Mouse (Mus musculus): ENCODE data around the gene Ms4a6b.
"Not testable (repeated sequence)": the region's sequence is repeated elsewhere in the genome, so short reads cannot be mapped to it uniquely, and the experiment has no call there.

Gene Ms4a6b

DNA sequence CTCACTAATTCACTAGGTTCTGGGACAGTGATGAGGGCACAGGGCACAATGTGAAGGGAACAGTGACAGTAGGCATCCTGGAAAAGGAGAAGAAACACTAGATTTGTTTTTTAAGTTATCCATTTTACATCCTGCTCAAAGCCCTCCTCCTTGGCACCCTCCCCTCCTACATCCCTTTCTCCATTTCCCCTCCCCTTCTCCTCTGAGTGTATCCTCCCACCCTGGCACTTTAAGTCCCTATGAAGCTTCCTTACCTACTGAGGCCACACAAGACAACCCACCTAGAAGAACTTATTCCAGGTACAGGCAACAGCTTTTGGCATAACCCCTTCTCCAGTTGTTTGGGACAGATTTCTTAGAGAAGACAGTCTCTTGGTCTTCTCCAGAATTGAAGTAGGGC lies at the start of gene Ms4a6b:
Gene Ms4a6b (plus strand): TSS at position 267 of the 400 bp plus-strand sequence.
- DNase-seq (ENCODE audit: extremely low spot score, low read depth, low spot score): no peak

DNA sequence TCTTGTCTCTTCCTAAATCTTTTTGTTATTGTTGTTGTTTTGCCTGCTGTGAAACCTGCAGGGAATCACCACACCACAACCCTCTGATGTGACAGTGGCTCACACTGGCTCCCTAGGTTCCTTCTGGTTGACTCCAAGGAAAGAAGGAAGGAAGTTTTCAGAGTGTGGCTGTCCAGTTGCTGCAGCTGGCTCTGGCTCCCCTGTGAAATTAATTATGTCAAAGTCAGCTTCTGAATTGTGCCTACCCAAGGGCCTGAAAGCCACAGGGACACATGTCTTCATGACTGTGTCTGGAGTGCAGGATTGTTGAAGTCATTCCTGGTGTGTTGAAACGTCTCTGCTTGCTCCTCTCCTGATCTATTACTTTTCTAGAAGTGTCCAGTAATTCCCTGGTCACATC lies 48.0 kb upstream of the Ms4a6b start:
- not testable (repeated sequence) for DNase-seq (ENCODE audit: extremely low spot score, low read depth, low spot score)

- not testable (repeated sequence) for DNase-seq (ENCODE audit: extremely low spot score, low read depth, low spot score)
Measured at GRCm38 (mm10) chr19:11469215-11469614, 47.1 kb upstream of the Ms4a6b start, which contains the start of gene Ms4a6c. Gene Ms4a6c, plus strand, starts transcription at chr19:11469366.

- no peak for DNase-seq (ENCODE audit: extremely low spot score, low read depth, low spot score)
Measured at GRCm38 (mm10) chr19:11479714-11480113, 36.6 kb upstream of the Ms4a6b start.

DNA sequence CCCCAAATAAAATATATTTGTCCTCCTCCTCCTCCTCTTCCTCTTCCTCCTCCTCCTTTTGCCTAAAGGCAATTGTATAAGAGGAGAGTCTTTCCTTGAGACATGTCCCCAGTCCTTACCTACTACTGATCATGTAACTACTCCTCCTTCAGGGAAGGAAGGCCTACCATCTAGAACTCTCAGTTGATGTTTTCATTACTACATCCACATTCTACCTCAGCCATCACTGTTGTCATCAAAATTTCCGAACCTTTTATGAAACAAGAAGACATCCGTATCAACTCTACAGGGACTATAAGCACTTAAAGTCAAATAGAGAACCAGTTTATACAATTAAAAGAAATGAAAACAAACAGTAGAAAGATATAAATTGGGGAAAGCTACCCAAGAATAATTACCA lies 33.6 kb upstream of the Ms4a6b start:
- DNase-seq (ENCODE audit: extremely low spot score, low read depth, low spot score): no peak

DNA sequence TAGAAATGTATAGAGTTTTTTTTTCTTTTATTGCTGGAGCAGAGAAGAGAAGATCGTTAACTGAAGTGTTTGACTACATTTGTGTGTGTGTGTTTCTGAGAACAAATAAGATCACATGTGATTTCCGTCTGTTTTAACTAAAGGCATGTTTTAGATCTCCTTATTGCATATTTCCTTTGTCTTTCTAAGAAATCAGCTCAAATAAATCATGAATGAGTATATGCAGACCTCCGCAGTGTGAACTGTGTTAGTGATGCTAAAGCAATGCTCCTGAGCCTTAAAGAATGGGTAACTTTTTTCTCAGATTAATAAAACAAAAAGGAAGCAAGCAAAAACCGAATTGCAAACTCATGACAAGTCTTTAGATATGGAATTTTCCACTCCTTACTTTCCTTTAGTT lies 32.4 kb upstream of the Ms4a6b start:
- no peak for DNase-seq (ENCODE audit: extremely low spot score, low read depth, low spot score)

DNA sequence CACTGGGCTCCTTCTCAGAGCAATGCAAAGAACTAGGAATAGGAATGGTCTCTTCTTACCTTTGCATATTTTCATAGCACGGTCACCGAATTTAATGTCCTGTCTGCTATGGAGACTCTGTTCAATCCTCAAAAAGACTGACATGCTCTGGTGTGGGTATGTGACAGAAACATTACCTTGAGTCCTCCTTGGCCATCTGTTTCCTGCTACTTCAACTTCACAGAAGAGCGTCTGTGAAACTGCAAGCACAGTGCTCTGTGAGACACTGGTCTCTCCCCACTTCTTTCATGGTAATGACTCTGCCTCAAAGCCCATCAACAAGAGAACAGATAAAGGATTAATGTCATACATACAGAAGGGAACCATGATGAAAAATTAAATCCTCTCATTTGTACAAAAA lies 31.9 kb upstream of the Ms4a6b start:
- no peak for DNase-seq (ENCODE audit: extremely low spot score, low read depth, low spot score)

DNA sequence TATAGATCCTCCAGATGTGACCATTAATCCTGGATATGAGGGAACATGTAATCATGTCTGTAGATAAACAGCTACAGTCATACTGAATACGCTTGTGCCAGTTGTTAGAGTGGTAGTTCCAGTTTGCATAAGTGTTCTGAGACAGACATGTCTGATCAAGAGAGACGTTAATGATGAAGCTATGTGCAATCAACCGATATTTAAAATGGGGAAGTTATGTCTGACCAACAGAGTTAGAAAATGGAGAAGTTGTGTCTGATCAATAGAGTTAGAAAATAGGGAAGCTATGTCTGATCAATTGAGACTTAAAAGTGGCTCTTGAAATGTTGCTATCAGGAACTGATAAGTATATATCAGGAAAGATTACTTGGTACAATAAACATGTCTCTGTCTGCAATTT lies 31.0 kb upstream of the Ms4a6b start:
- DNase-seq (ENCODE audit: extremely low spot score, low read depth, low spot score): no peak

GRCm38 (mm10) chr19:11485746-11486145 lies 30.6 kb upstream of the Ms4a6b start, which contains the start of gene Gm8369:
Gene Gm8369, plus strand, starts transcription at chr19:11485938.
- DNase-seq (ENCODE audit: extremely low spot score, low read depth, low spot score): no peak

DNA sequence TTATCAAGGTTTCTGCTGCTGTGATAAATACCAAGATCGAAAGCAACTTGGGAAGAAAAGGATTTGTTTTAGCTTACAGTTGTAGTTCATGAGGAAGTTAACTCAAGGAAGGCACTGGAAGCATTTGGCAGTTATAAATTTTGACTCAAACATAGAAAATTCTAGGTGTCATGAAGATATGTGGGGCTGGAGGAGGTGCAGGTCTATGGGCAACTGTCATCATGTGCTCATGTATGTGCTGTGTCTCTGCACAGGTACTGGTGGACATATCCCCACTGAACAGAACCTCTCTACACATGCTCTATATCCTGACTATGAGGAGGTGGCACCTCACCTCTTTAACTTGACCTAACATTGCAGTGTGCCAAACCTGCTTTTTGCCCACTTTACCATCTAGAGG lies 29.7 kb upstream of the Ms4a6b start:
- DNase-seq (ENCODE audit: extremely low spot score, low read depth, low spot score): no peak

- DNase-seq (ENCODE audit: extremely low spot score, low read depth, low spot score): no peak
Measured at GRCm38 (mm10) chr19:11491406-11492189, 24.7 kb upstream of the Ms4a6b start.

DNA sequence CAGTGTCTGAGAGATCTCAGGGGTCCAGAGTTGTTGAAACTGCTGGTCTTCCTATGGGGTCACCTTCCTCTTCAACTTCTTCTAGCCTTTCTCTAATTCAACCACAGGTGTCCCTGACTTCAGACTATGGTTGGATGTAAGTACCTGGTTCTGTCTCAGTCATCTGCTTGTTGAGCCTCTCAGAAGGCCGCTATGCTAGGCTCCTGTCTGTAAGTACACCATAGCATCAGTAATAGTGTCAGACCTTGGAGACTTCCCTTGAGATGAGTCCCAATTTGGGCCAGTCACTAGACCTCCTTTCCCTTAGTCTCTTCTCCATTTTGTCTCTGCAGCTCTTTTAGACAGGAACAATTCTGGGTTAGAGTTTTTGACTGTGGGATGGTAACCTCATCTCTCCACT lies 23.6 kb upstream of the Ms4a6b start:
- no peak for DNase-seq (ENCODE audit: extremely low spot score, low read depth, low spot score)

- DNase-seq (ENCODE audit: extremely low spot score, low read depth, low spot score): no peak
Measured at GRCm38 (mm10) chr19:11494519-11494918, 21.8 kb upstream of the Ms4a6b start.

DNA sequence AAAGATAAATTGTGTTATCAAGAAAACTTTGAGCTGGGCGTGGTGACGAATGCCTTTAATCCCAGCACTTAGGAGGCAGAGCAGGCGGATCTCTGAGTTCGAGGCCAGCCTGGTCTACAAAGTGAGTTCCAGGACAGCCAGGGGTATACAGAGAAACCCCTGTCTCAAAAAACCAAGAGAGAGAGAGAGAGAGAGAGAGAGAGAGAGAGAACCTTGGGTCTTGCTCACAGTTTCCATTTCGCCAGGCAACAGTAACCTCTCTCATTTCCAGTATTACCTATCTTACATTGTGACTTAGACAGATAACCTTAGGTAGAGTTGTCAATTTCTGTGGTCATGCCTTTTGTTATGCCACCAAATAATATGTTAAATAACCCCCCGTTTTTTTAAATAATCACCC lies 20.0 kb upstream of the Ms4a6b start:
- no peak for DNase-seq (ENCODE audit: extremely low spot score, low read depth, low spot score)

GRCm38 (mm10) chr19:11497300-11497699 lies 19.0 kb upstream of the Ms4a6b start:
- not testable (repeated sequence) for DNase-seq (ENCODE audit: extremely low spot score, low read depth, low spot score)

DNA sequence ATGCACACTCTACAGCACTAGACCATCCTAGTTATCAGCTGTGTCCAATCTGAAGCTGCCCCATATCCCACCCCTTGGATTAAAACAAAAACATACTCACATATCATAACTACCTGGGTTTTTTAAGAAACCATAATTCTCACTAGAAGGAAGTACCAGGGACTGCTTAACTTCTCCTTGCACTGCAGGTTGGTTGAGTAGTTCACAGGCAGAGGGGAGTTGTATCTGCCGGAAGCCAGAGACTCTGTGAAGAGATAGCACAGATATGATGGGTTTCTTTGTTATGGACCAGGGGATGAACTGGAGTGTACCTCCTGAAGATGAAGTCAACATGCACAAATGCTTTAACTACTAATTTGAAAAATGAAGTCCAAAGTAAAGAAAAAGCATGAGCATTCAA lies 15.5 kb upstream of the Ms4a6b start:
- DNase-seq (ENCODE audit: extremely low spot score, low read depth, low spot score): no peak

GRCm38 (mm10) chr19:11501326-11501725 lies 15.0 kb upstream of the Ms4a6b start:
- no peak for DNase-seq (ENCODE audit: extremely low spot score, low read depth, low spot score)

- DNase-seq (ENCODE audit: extremely low spot score, low read depth, low spot score): no peak
Measured at GRCm38 (mm10) chr19:11504857-11505256, 11.5 kb upstream of the Ms4a6b start.

- DNase-seq (ENCODE audit: extremely low spot score, low read depth, low spot score): no peak
Measured at GRCm38 (mm10) chr19:11513458-11513857, 2.9 kb upstream of the Ms4a6b start.

DNA sequence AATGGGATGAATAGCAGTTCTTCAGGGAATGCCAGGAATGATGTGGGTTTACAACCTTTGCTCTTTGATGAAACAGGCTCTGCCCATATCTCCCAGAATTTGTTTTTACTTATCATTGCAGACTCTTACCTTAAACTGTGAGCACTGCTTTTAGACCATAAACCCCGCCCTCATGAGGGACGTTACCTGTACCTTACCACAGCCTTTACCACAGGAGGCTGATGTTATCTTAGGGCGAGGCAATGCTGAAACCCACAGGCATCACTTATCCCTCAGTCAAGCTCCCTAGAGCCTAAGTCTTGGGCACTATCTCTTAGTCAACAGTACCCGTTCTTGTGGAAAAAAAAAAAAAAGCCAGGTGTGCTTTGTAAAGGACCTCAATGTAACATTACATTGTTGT lies 533 bp downstream of the Ms4a6b start:
- no peak for DNase-seq (ENCODE audit: extremely low spot score, low read depth, low spot score)

DNA sequence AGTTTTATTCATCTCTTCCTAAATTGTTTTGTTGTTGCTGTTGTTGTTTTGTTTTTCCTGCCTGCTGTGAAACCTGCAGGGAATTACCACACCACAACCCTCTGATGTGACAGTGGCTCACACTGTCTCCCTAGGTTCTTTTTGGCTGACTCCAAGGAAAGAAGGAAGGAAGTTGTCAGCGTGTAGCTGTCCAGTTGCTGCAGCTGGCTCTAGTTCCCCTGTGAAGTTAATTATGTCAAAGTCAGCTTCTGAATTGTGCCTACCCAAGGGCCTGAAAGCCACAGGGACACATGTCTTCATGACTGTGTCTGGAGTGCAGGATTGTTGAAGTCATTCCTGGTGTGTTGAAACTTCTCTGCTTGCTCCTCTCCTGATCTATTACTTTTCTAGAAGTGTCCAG lies 1.1 kb downstream of the Ms4a6b start:
- not testable (repeated sequence) for DNase-seq (ENCODE audit: extremely low spot score, low read depth, low spot score)

GRCm38 (mm10) chr19:11518356-11518755 lies 2.0 kb downstream of the Ms4a6b start:
- DNase-seq (ENCODE audit: extremely low spot score, low read depth, low spot score): not testable (repeated sequence)

DNA sequence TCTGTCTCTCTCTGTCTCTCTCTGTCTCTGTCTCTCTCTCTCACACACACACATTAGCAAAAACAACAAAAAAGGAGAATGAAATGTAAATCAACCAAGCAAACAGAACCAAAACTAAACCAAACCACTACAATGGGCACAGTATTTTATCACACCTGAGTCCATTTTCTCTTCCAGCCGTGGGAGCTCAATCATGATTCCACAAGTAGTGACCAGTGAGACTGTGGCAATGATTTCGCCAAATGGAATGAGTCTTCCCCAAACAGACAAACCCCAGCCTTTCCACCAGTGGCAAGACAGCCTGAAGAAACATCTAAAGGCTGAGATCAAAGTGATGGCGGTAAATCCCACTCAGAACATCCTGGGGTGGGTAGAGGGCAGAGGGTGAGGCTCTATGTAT lies 3.8 kb downstream of the Ms4a6b start:
- no peak for DNase-seq (ENCODE audit: extremely low spot score, low read depth, low spot score)
